Mouse (Mus musculus): ENCODE data around the gene Qsox1.

Qsox1 gene

DNA sequence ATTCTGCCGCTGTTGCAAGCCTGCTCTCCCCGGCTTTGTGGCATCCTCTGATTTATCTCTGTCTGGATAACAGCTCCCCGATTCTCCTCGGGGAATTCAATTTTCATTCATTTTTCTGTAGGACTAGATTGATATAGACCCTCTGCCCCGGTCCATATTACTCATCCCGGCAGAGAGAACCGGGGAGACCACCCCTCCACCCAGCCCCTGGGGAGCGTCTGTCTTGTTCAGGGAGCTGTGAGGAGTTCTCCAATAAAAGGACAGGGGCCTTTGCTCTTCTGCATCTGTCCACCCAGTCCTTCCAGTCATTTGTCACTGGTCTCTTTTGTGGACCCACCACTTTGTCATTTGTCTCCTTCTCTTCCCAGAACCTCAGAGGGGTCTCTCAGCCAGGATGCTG, 65.7 kb downstream of the Qsox1 start:
- DNase-seq (ENCODE audit: inconsistent ontology term) = no peak

DNA sequence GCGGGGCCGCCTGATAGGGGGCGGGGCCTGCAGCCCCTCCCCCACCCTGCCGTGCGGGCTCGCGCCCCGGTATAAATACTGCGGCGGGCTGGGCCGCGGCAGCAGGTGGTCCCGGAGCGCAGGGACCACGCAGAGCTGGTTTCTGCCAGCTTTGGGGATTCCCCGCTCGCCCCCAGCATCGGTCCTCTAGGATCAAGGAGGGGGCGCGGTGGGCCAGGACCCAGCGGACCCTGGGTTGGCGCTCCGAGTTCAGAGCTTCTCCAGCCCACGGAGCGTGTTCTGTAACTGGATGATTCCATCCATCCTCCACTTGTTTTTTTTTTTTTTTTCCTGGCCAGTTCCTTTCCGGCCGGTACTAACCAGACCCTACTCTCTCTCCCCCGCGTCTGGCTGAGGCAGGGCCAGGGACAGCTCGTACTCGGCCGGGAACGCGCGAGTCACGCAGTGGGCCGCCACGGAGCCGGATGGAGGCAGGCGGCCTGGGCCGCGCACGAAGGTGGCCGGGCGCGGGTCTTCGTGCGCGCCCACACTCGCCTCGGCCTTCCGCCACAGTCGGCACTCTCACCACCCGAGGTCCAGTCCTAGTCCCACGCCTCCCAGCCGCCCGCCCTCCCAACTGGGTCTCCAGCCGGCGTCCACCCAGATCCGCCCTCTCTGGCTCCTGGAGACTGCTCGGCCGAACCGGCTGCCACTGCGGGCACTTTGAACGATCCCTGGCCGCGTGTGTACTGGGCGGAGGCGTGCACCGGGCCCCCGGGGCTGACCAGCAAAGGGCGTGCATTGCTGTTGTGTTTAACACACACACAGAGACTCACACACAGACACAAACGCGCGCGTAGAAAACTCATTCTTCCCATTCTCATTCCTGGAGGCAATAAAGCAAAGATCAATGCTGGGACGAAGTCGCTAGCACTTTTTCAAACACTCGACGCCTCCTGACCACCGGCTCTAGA, 70.0 kb downstream of the Qsox1 start:
- peak; percentile 60 for DNase-seq (ENCODE audit: inconsistent ontology term)

DNA sequence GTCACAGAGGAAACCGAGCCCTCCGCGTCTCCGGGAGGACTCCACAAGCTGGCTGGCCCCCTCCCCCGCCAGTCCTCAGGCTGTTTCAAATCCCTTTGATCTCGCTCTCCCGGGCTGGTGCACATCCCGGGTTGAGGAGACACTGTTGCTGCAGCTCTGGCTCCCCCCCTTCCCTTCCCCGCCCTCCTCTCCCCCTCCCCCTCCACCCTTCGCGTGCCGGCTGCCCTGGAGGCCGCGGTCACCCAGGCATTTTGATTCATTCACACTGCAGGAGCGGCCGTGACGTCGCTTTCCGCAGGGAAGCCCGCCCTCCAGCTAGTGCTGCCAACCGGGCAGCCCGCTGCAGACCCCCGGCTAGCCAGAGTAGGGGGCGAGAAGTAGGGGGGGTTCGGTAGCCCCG, 70.7 kb downstream of the Qsox1 start:
- DNase-seq (ENCODE audit: inconsistent ontology term) = peak; percentile 54

DNA sequence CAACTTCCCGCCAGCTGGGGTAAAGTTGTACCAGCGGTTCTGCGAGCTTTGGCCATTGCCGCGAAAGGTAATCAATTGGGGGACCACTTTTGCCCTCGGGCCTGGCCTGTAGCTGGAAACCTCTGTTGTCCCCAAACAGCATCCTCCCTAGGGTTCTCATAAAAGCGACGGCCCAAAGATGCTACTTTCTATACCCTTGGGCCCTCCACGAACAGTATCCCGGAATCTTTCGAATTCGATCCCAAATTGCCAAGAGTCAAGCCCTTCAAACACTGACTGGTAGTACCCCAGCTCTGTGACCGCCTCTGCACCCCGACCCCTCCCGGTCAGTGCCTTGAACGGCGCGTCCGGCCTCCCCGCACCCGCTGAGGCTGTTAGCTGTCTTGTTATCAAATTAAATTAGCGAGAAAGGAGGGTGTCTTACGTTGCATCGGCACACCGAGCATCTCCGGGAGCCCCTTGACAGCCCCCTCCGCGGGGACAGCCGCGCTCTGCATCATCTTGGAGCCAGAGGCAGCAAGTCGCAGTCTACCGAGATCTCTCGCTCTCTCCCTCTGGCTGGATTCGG, 71.2 kb downstream of the Qsox1 start:
- no peak for DNase-seq (ENCODE audit: inconsistent ontology term)

DNA sequence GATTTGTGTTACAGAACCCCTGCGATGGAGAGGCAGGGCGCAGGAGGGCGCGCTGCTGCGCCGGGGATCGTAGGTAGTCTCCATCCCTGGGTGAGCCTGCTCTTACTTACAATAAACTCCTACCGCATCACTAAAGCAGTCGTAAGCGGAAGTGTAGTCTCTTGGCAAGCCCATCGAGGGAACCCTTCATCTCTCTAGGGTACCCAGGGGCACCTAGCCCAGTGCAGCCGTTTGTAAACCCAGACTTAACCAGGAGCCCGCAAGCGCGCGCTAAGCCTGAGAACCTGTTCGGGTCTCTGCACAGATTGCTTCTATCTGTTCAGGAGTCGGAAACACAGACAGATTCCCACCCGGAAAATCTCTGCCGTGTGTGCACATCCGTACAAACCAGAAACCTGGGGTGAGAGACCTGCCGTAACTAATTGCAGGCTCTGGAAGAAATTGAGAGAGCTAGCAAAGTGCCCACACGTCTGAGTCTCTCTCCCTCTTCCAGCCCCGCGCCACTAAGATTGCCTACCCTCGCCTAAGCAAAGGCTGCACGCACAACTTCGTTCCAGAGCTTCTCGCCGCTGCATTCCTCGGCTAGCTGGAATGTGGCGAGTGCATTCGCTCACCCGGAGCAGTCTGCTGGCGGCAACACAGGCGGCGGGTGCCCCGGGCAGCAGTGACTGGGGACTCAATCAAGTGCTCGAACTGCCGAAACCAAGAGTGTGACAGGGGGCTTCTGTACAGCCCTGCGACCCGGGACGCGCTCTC, 71.9 kb downstream of the Qsox1 start:
- DNase-seq (ENCODE audit: inconsistent ontology term) = peak; percentile 76

DNA sequence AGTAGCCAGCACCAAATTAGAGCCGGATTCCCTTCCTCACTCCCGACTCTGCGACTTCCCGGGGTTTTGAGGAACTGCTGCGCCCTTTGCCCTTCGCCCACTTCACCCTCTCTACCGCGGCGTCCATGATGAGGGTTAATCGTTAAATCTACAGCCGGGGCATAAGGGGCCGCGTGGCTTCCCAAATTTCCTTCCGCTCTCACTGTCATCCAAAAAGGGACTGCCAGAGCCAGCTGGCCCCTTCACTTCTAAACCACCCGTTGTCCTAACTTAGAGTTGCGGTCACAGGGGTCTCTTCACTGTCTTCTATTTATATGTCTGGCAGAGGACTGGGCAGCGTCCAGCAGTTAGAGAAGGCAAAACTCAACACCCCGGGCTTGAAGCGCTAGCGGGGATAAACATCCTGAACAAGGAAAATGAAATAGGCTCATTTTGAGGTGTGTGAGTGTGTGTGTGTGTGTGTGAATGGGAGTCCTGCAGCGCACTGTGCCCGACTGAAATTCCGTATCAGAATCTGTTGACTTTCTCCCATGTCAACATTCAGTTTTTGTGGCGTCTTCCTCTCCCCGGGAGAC, 74.8 kb downstream of the Qsox1 start:
- no peak for DNase-seq (ENCODE audit: inconsistent ontology term)

DNA sequence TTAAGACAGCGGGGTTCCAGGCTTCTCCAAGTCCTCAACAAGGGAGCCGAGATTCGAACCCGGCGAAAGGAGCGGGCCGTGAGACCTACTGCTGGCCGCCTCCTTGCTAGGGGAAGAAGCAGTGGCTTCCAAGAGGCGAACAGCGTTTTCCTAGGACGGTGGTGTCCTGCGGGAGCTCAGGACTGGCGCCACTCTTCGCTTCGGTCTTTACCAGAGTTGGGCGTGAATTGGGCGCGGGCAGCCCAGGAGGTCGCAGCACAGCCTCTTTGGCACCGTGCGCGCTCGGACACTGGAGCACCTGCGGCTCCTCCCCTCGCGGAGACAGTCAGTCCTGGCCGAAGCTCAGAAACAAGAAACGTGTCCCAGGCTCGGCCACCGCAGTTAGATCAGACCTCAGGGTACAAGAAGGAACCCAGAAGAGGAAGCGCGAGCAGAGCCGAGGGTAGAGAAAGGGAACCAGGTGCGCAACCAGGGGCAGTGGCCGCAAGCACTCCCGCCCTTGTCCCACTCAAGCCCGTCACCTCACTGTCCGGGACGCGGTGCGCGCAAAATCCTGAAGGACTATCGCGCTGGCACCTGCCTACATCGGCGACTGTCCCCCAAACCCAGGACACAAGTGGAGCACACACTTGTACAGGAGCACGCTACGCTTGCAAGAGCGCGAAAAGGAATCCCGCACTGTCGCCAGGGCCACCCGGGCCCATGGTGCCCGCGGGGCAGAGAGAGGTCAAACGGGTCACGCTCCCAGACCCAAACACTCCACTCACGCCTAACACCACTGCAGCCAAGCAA, 75.5 kb downstream of the Qsox1 start:
- DNase-seq (ENCODE audit: inconsistent ontology term) = peak; percentile 19

DNA sequence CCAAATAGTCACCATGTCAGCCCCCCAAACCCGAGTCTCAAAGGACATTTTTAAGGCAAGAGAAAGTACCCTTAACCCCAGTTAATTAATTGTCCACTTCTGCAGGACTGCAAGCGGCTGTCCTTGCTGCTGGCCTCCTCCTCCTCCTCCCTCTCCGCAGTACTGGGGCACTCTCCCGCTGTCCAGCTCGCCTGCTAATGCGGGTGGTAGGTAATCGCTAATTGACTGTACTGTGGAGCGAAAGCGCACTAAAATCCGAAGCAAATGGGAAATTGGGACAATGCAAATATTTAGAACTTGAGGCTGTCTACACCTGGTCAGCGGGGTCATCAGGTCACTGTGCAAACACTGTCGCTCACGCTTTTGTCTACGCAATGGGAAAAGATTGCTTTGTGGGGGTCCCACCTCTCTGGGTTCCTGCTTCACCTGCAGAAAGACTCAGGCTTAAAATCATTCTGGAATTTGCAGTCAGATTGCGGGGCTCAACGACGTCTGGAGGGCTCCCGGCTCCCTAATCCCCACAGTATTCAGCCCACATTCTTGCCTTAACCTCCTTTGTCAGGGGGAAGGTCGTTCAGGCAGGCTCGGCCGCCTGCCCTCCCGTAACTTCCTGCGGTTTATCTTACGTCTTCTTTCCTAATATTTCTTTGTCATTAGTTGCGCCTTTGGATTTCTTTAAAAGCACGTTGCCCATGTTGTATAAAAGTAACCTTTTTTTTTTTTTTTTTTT, 76.4 kb downstream of the Qsox1 start:
- DNase-seq (ENCODE audit: inconsistent ontology term) = no peak

DNA sequence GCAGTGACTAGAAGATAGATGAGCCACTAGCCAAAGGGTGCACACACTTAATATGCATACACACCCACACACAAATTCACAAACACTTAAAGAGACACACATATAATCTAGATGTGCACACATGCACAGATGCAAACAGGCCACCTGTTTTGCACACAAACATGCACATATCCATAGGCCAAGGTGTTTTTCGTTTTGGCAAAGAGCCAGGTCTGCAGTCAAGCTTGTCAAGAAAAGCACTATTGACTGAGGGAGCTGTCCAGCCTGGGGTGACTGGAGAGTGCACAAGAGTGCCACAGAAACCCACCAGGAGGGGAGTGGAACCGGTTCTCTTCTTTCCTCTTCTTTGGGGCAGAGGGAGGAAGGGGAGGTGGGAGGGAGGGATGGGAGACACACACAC, 81.5 kb downstream of the Qsox1 start:
- no peak for DNase-seq (ENCODE audit: inconsistent ontology term)

DNA sequence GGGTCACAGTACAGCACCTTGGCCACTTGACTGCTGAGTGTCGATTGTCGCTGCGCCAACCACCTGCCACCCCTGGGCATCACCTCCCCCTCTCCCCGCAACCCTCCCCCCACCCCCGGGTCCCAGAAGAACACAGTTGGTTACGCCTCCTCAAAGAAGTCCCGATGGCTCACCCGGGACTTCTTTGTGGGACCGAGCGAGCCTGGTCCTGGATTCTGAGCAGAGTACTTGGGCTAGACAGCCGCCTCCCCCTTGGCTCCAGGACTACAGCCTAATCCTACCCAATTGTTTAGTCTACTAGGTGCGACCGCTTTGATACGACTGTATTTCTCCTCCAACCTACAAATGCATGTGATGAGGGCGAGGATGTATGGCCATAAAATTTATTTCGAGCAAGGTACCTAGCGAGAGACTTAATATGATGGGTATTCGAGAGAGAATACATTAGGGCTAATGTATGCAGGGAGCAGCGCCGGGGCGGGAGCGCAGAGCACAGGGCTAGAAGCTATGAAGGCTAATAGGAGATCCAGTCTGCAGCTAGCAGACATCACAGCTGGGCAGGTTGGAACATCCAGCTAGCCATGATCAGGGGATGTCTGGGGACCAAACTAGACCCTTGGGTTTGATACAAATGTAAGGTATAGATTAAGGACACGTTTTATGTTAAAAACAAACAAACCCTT, 83.4 kb downstream of the Qsox1 start:
- no peak for DNase-seq (ENCODE audit: inconsistent ontology term)

DNA sequence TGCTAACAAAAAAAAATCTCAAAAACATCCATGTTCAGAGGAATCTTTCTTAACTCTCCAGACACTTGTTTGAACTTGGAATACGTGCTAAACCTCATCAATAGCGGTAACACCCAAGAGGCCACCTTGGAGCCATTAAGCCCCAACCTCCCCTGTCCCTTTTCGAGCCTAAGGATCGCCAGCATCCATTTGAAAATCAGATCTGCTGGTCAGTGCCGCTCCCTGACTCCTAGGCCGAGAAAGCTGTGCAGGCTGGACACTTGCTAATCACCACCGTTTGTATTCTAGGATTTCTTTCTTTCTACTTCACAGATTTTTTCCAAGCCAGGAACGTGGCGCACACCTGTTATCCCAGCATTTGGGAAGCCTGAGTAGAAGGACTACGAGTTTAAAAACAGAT, 84.9 kb downstream of the Qsox1 start:
- DNase-seq (ENCODE audit: inconsistent ontology term) = no peak

All from Muller cell, postnatal 12 days (primary cell).